Mouse (Mus musculus): ENCODE measurements around the gene CT030661.1. TPM values are rescaled to one million over a fixed set of nuclear protein-coding genes. Genes with fewer than 3 reads are reported as not detected.
A peak's percentile ranks its signal among the peaks of the same experiment; 100 is the strongest.
"Not testable (repeated sequence)": the region's sequence is repeated elsewhere in the genome, so short reads cannot be mapped to it uniquely, and the experiment has no call there.

CT030661.1 gene
- total RNA-seq (2021), result 10 to 100 TPM in 1 of 2 experiments, 1 to 10 TPM in 1; 9.8 to 10.7 TPM
- long read RNA-seq, experiment 1, partial matches to known transcripts, result 0 of 13 reads
- long read RNA-seq, experiment 1, other reads (novel, unspliced or antisense), result 10 of 13 reads
- long read RNA-seq, experiment 2, partial matches to known transcripts, result 0 of 4 reads
- long read RNA-seq, experiment 2, other reads (novel, unspliced or antisense), result 3 of 4 reads

DNA sequence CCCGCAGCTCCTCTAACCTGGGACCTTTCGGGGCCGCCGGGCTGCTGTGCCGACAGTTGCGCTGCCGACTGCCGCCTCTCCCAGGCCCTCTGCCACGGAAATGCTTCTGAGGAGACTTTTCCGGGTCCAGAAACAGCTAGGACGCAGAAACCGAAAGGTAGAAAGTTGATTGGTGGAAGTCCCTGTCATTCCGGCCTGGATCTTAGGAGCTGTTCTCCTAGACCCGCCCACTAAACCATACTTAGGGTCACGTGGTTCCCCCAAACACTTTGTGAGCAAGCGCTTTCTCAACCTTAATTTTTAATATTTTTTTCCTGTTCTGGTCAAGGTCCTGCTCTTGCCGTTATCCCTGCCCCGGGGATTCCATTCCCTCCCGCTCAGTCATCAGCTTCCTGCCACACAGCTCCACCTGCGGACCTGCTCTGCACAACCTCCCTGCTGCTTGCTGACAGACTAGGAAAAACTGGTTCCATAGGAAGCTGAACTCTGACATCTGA, at the start of gene CT030661.1:
CT030661.1 (minus strand) TSS at position 108 of the 497 bp plus-strand sequence.
- peak; percentile 95 for DNase-seq (ENCODE audit: low spot score)

GRCm38 (mm10) chr17:22363895-22364294, 49.3 kb upstream of the CT030661.1 start:
- DNase-seq (ENCODE audit: low spot score), result no peak

- peak; percentile 47 for DNase-seq (ENCODE audit: low spot score)
Measured at GRCm38 (mm10) chr17:22361101-22361781, 46.6 kb upstream of the CT030661.1 start, which contains the start of the genes Zfp944 and Zfp758. Gene Zfp944 (minus strand): TSS chr17:22361400. Gene Zfp758 (plus strand): TSS chr17:22361453.

DNA sequence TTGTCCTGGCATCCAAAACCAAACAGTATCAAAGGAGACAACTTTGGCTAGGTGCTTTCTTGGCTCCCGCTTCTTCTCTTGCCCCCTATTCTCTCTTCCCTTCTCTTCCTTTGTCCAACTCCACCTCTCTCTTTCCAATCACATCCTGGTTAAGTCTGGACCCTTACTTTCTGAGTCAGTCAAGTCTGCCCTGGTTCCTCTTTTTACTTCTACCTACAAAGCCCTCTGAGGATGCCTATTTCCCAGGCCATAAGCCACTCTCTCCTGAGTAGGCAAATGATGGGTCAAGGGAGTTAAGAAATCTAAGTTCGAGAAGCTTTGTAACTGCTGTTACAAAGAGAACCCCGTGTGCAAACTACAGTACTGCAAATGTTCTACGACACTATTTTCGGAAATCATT, 45.9 kb upstream of the CT030661.1 start:
- no peak for DNase-seq (ENCODE audit: low spot score)

- peak; percentile 5 for DNase-seq (ENCODE audit: low spot score)
Measured at GRCm38 (mm10) chr17:22352794-22353193, 38.2 kb upstream of the CT030661.1 start.

- DNase-seq (ENCODE audit: low spot score), result not testable (repeated sequence)
Measured at GRCm38 (mm10) chr17:22315247-22315646, 610 bp upstream of the CT030661.1 start.

DNA sequence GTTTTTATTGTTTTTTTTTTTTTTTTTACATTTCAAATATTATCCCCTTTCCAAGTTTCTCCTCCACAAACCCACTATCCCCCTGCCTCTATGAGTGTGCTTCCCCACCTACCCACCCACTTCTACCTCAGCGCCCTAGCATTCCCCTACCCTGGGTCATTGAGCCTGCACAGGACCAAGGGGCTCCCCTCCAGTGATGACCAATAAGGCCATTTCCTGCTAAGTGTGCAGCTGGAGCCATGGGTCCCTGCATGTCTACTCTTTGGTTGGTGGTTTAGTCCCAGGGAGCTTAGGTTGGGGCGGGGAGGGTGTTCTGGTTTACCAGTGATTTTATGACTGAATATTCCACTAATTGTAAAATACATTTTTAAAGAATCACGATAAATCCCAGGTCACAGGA, 418 bp downstream of the CT030661.1 start:
- DNase-seq (ENCODE audit: low spot score), result peak; percentile 0

Other genes with a start within 250 kb of the CT030661.1 start
- gene Zfp947, start 148.6 kb downstream of the CT030661.1 start, total RNA-seq (2021), result under 1 TPM; 0.81 to 0.91 TPM
- gene Zfp994, start 89.2 kb downstream of the CT030661.1 start, total RNA-seq (2021), result 1 to 10 TPM; 2.6 to 2.9 TPM
- 1 to 10 TPM; 4.4 to 5.2 TPM for gene Zfp944, start 46.6 kb upstream of the CT030661.1 start, total RNA-seq (2021)
- gene Zfp758, start 46.6 kb upstream of the CT030661.1 start, total RNA-seq (2021), result 1 to 10 TPM; 8.5 to 9.1 TPM
- 1 to 10 TPM; 4.8 to 5.6 TPM for gene Zfp946, start 109.4 kb upstream of the CT030661.1 start, total RNA-seq (2021)